Mouse (Mus musculus): ENCODE measurements around the gene B2m.

The B2m gene

GRCm38 (mm10) chr2:122147508-122148241 is at the start of gene B2m:
TSS of gene B2m (plus strand) at chr2:122147686.
- under 1% methylated on average over 40 of the region's 40 CpGs for WGBS

- WGBS, result 89% methylated on average over 5 of the region's 5 CpGs
These were observed 49.8 kb upstream of the B2m start for GRCm38 (mm10) chr2:122097686-122098085.

GRCm38 (mm10) chr2:122108101-122108500 is 39.4 kb upstream of the B2m start:
- 91% methylated on average over 14 of the region's 14 CpGs for WGBS

- 72% methylated on average over 4 of the region's 4 CpGs for WGBS
These were observed 37.8 kb upstream of the B2m start for GRCm38 (mm10) chr2:122109714-122110113.

GRCm38 (mm10) chr2:122116888-122117287 is 30.6 kb upstream of the B2m start:
- 83% methylated on average over 2 of the region's 2 CpGs for WGBS

- WGBS, result under 1% methylated on average over 47 of the region's 47 CpGs
These were observed 29.2 kb upstream of the B2m start, which contains the start of gene Spg11 for GRCm38 (mm10) chr2:122117961-122118958. TSS of gene Spg11 (minus strand) at chr2:122118386.

- 66% methylated on average over 12 of the region's 12 CpGs for WGBS
These were observed 21.6 kb upstream of the B2m start for GRCm38 (mm10) chr2:122125680-122126572.

GRCm38 (mm10) chr2:122126765-122127347 is 20.6 kb upstream of the B2m start:
- WGBS, result 50% methylated on average over 5 of the region's 5 CpGs

GRCm38 (mm10) chr2:122127635-122128034 is 19.9 kb upstream of the B2m start:
- 98% methylated on average over 4 of the region's 4 CpGs for WGBS

GRCm38 (mm10) chr2:122132078-122132477 is 15.4 kb upstream of the B2m start:
- WGBS, result 90% methylated on average over 2 of the region's 2 CpGs

GRCm38 (mm10) chr2:122132618-122133017 is 14.9 kb upstream of the B2m start:
- WGBS, result 79% methylated on average over 2 of the region's 2 CpGs

- WGBS, result 77% methylated on average over 5 of the region's 5 CpGs
These were observed 9.5 kb upstream of the B2m start for GRCm38 (mm10) chr2:122137839-122138465.

- WGBS, result 86% methylated on average over 2 of the region's 2 CpGs
These were observed 6.7 kb upstream of the B2m start for GRCm38 (mm10) chr2:122140815-122141214.

GRCm38 (mm10) chr2:122141332-122141967 is 6.0 kb upstream of the B2m start:
- WGBS, result 83% methylated on average over 5 of the region's 5 CpGs

GRCm38 (mm10) chr2:122143111-122143510 is 4.4 kb upstream of the B2m start:
- WGBS, result 87% methylated on average over 3 of the region's 3 CpGs

GRCm38 (mm10) chr2:122145756-122146155 is 1.7 kb upstream of the B2m start:
- WGBS, result 82% methylated on average over 4 of the region's 4 CpGs

- WGBS, result 66% methylated on average over 6 of the region's 6 CpGs
These were observed 799 bp upstream of the B2m start for GRCm38 (mm10) chr2:122146687-122147086.

- WGBS, result 34% methylated on average over 18 of the region's 18 CpGs
These were observed 894 bp downstream of the B2m start for GRCm38 (mm10) chr2:122148242-122148917.

- 86% methylated on average over 6 of the region's 6 CpGs for WGBS
These were observed 1.8 kb downstream of the B2m start for GRCm38 (mm10) chr2:122149316-122149715.

All from cerebral cortex, adult 2 months (tissue).